Mouse (Mus musculus) C2C12 (cell line): ENCODE data around the gene Shroom2.

Source experiments
- CEBPB ChIP-seq: IDR thresholded peaks from one replicate; pipeline ENCODE4 v1.6.1; 2011; ENCODE audit warnings: low read depth, mild to moderate bottlenecking, control low read depth, moderate library complexity
- CTCF ChIP-seq: IDR thresholded peaks from one replicate; pipeline ENCODE4 v1.5.1; 2011; ENCODE audit not compliant: control insufficient read depth, insufficient read depth, insufficient read length
- FOSL1 ChIP-seq: IDR thresholded peaks from one replicate; pipeline ENCODE4 v1.8.0; 2011; ENCODE audit warnings: mild to moderate bottlenecking, low read length; ENCODE audit not compliant: poor library complexity, insufficient read depth, severe bottlenecking
- MAX ChIP-seq: IDR thresholded peaks from one replicate; pipeline ENCODE4 v1.6.1; 2011; ENCODE audit warnings: mild to moderate bottlenecking, control low read depth
- MYOD1 ChIP-seq: IDR thresholded peaks from one replicate; pipeline ENCODE4 v1.6.1; 2011; ENCODE audit warnings: low read depth; ENCODE audit not compliant: control insufficient read depth, insufficient read length
- MYOG ChIP-seq: IDR thresholded peaks from one replicate; pipeline ENCODE4 v1.6.1; 2011; ENCODE audit not compliant: control insufficient read depth, insufficient read length; ENCODE audit errors: extremely low read depth
- USF1 ChIP-seq: IDR thresholded peaks from one replicate; pipeline ENCODE4 v1.6.1; 2011; ENCODE audit warnings: low read depth, mild to moderate bottlenecking, control low read depth, moderate library complexity

- no peak for TF ChIP-seq CTCF
- no peak for TF ChIP-seq MYOG
- TF ChIP-seq USF1, result no peak
- no peak for TF ChIP-seq MAX
- TF ChIP-seq MYOD1, result no peak
- no peak for TF ChIP-seq CEBPB
- TF ChIP-seq FOSL1, result no peak
Measured at GRCm38 (mm10) chrX:152708359-152708758, 60.9 kb downstream of the Shroom2 start.
